Mouse (Mus musculus) CH12.LX (cell line): ENCODE results near the gene Anp32b. TPM values are rescaled to one million over a fixed set of nuclear protein-coding genes. Genes with fewer than 3 reads are reported as not detected.

Experiments used
- DNase-seq: peaks from one replicate; pipeline ENCODE4 v3.0.0-alpha.2; 2013; ENCODE audit errors: extremely low read depth
- H3K27ac ChIP-seq: 2 replicates; pipeline ENCODE4 v1.5.1; 2012; ENCODE audit warnings: low read depth, mild to moderate bottlenecking, control low read depth, moderate library complexity; ENCODE audit not compliant: insufficient read depth
- H3K27me3 ChIP-seq: replicated peaks from 2 replicates; pipeline ENCODE3; 2012; ENCODE audit warnings: inconsistent platforms
- H3K36me3 ChIP-seq, 2 experiments: replicated peaks in 1 of 2; 2 replicates each; pipeline versions ENCODE3 to v1.6.1; 2012; ENCODE audit warnings: inconsistent platforms in 1 of 2, low read length in 1 of 2, mild to moderate bottlenecking in 1 of 2, mixed read lengths in 1 of 2, moderate library complexity in 1 of 2; ENCODE audit not compliant: control insufficient read depth in 1 of 2, insufficient read depth in 1 of 2
- H3K4me1 ChIP-seq, 2 experiments: 2 replicates each; pipeline ENCODE4 v1.6.1; 2012; ENCODE audit warnings: inconsistent platforms in 1 of 2, moderate library complexity in 1 of 2; ENCODE audit not compliant: insufficient read depth in 2 of 2, control insufficient read depth in 1 of 2
- H3K4me2 ChIP-seq: 2 replicates; pipeline ENCODE4 v1.6.1; 2012; ENCODE audit warnings: low read depth, mild to moderate bottlenecking, control low read depth; ENCODE audit not compliant: poor library complexity, insufficient read depth, severe bottlenecking
- H3K4me3 ChIP-seq, 3 experiments: fragments of 150-350 bp in 1 of 3; sonication (generic) in 1 of 3; replicated peaks in 1 of 3; 2 replicates each; pipeline versions ENCODE3 to v1.5.1; 2011 to 2012; ENCODE audit warnings: low read depth in 2 of 3, low read length in 2 of 3, mild to moderate bottlenecking in 2 of 3, moderate library complexity in 2 of 3, control low read depth in 1 of 3, improper control_type of control experiment in 1 of 3, inconsistent platforms in 1 of 3, mixed read lengths in 1 of 3; ENCODE audit not compliant: poor library complexity in 1 of 3
- H3K79me2 ChIP-seq: replicated peaks from 2 replicates; pipeline ENCODE4 v1.6.1; 2012; ENCODE audit warnings: mild to moderate bottlenecking, moderate library complexity; ENCODE audit not compliant: control insufficient read depth, poor library complexity, insufficient read depth, severe bottlenecking; ENCODE audit errors: extremely low read depth
- H3K9ac ChIP-seq: 2 replicates; pipeline ENCODE4 v1.6.1; 2012; ENCODE audit warnings: low read depth, mild to moderate bottlenecking, control low read depth, moderate library complexity; ENCODE audit not compliant: insufficient read depth
- H3K9me3 ChIP-seq: replicated peaks from 2 replicates; pipeline ENCODE3; 2012; ENCODE audit warnings: low read length, inconsistent platforms, mixed read lengths
- BHLHE40 ChIP-seq: IDR thresholded peaks from 2 replicates; pipeline ENCODE4 v1.6.1; 2011; ENCODE audit warnings: mild to moderate bottlenecking, low read depth, low read length, improper control_type of control experiment
- CHD1 ChIP-seq: IDR thresholded peaks from 2 replicates; pipeline ENCODE4 v1.6.1; 2012; ENCODE audit warnings: low read depth, low read length, improper control_type of control experiment, inconsistent platforms
- CTCF ChIP-seq, 2 experiments: IDR thresholded peaks in 1 of 2; conservative IDR thresholded peaks in 1 of 2; 2 replicates each; pipeline ENCODE4 v1.5.1; 2011 to 2012; ENCODE audit warnings: low read depth in 2 of 2, low read length in 2 of 2, improper control_type of control experiment in 1 of 2, inconsistent platforms in 1 of 2, mild to moderate bottlenecking in 1 of 2, moderate library complexity in 1 of 2
- ELF1 ChIP-seq: IDR thresholded peaks from 2 replicates; pipeline ENCODE4 v1.6.1; 2014; ENCODE audit warnings: low read depth, mild to moderate bottlenecking, inconsistent platforms, low read length, improper control_type of control experiment
- EP300 ChIP-seq: IDR thresholded peaks from 2 replicates; pipeline ENCODE4 v1.6.1; 2011; ENCODE audit warnings: low read length, improper control_type of control experiment
- ETS1 ChIP-seq: conservative IDR thresholded peaks from 2 replicates; pipeline ENCODE4 v1.6.1; 2012; ENCODE audit warnings: low read depth, mild to moderate bottlenecking, inconsistent platforms, low read length, improper control_type of control experiment, moderate library complexity
- HCFC1 ChIP-seq: IDR thresholded peaks from 2 replicates; pipeline ENCODE4 v1.6.1; 2012; ENCODE audit warnings: low read depth, mild to moderate bottlenecking, inconsistent platforms, low read length, improper control_type of control experiment
- KAT2A ChIP-seq: IDR thresholded peaks from 2 replicates; pipeline ENCODE4 v1.6.1; 2012; ENCODE audit warnings: low read length, improper control_type of control experiment, inconsistent platforms; ENCODE audit not compliant: insufficient replicate concordance
- MAX ChIP-seq: IDR thresholded peaks from 2 replicates; pipeline ENCODE4 v1.6.1; 2011; ENCODE audit warnings: low read length, improper control_type of control experiment
- MYC ChIP-seq: IDR thresholded peaks from 2 replicates; pipeline ENCODE4 v1.6.1; 2011; ENCODE audit warnings: low read depth, mild to moderate bottlenecking, improper control_type of control experiment, low read length
- NELFE ChIP-seq: IDR thresholded peaks from 2 replicates; pipeline ENCODE4 v1.6.1; 2011; ENCODE audit warnings: low read depth, low read length, improper control_type of control experiment
- NRF1 ChIP-seq: IDR thresholded peaks from 2 replicates; pipeline ENCODE4 v1.6.1; 2014; ENCODE audit warnings: low read depth, mild to moderate bottlenecking, inconsistent platforms, low read length, improper control_type of control experiment, moderate library complexity
- POLR2A ChIP-seq: IDR thresholded peaks from 2 replicates; pipeline ENCODE4 v1.6.1; 2011; ENCODE audit warnings: low read depth, mild to moderate bottlenecking, improper control_type of control experiment, low read length
- POLR2AphosphoS2 ChIP-seq: IDR thresholded peaks from 2 replicates; pipeline ENCODE4 v1.6.1; 2011; ENCODE audit warnings: low read depth, low read length, improper control_type of control experiment
- RAD21 ChIP-seq: IDR thresholded peaks from 2 replicates; pipeline ENCODE4 v1.6.1; 2011; ENCODE audit warnings: low read depth, mild to moderate bottlenecking, low read length, improper control_type of control experiment, moderate library complexity
- RCOR1 ChIP-seq: conservative IDR thresholded peaks from 2 replicates; pipeline ENCODE4 v1.6.1; 2012; ENCODE audit warnings: low read depth, mild to moderate bottlenecking, inconsistent platforms, low read length, improper control_type of control experiment
- SIN3A ChIP-seq: IDR thresholded peaks from 2 replicates; pipeline ENCODE4 v1.6.1; 2012; ENCODE audit warnings: low read length, improper control_type of control experiment, inconsistent platforms
- TCF12 ChIP-seq: IDR thresholded peaks from 2 replicates; pipeline ENCODE4 v1.6.1; 2014; ENCODE audit warnings: low read depth, mild to moderate bottlenecking, inconsistent platforms, low read length, improper control_type of control experiment
- ZKSCAN1 ChIP-seq: IDR thresholded peaks from 2 replicates; pipeline ENCODE4 v1.6.1; 2012; ENCODE audit warnings: low read depth, inconsistent platforms, low read length, improper control_type of control experiment, borderline replicate concordance
- ZMIZ1 ChIP-seq: IDR thresholded peaks from 2 replicates; pipeline ENCODE4 v1.6.1; 2012; ENCODE audit warnings: low read depth, mild to moderate bottlenecking, inconsistent platforms, low read length, improper control_type of control experiment
- ZNF384 ChIP-seq: IDR thresholded peaks from 2 replicates; pipeline ENCODE4 v1.6.1; 2012; ENCODE audit warnings: low read depth, low read length, improper control_type of control experiment, inconsistent platforms
- dilution Hi-C: fragments of 300-500 bp; cut with MboI; formaldehyde crosslinking; loops from 2 replicates; pipeline ENCODE4 v1.14.3; 2020; ENCODE audit warnings: low sequenced_read_pairs; ENCODE audit not compliant: extremely low pct_unique_long_range_greater_than_20kb, extremely low pct_ligation_motif_present
- in situ Hi-C: fragments of 300-500 bp; cut with MboI; formaldehyde crosslinking; loops from 3 replicates; pipeline ENCODE4 v1.14.3; 2019; ENCODE audit warnings: low sequenced_read_pairs, low pct_ligation_motif_present, low pct_unique_long_range_greater_than_20kb, mixed read lengths
- polyA plus RNA-seq: library from polyadenylated mRNA; unstranded; fragments of >175 nt; gene quantifications from 2 replicates; pipeline ENCODE4 v1.2.1, GENCODE M21; 2012; ENCODE audit warnings: low read depth; ENCODE audit not compliant: insufficient read length
- total RNA-seq, 2 experiments: library from RNA; depleted of rRNA; stranded (reverse); fragments of 300-350 nt in 1 of 2; fragments of >200 nt in 1 of 2; gene quantifications; 2 replicates each; pipeline ENCODE4 v1.2.3; 2012 to 2014

Gene Anp32b
- total and polyA plus RNA-seq, 3 experiments = 29.4 to 864 (median 37.5) TPM

- H3K36me3 ChIP-seq = no peaks in the 10 kb centered on the region
These were observed 5.3 kb upstream of the Anp32b start for GRCm38 (mm10) chr4:46445237-46445945.

GRCm38 (mm10) chr4:46447461-46447860 lies 3.2 kb upstream of the Anp32b start:
- Histone ChIP-seq H3K4me1 (peaks cover 5 to 24% of the 10 kb centered on the region in 2 experiments; a peak in 3 of 4 replicates), H3K27me3 (no peaks in the 10 kb centered on the region), H3K36me3 (no peaks in the 10 kb centered on the region), H3K79me2 (peaks cover 8% of the 10 kb centered on the region), H3K9me3 (no peaks in the 10 kb centered on the region), H3K9ac (no peak overlapping the region), H3K4me2 (no peak overlapping the region), H3K4me3 (no peak overlapping the region), H3K27ac (no peak overlapping the region)
- in situ Hi-C loops = loop anchor here (5.0 kb wide), 1 partner anchor 55 kb away; no protein-coding TSS in a partner anchor
- DNase-seq = no peak
- TF ChIP-seq SIN3A = no peak
- no peak for TF ChIP-seq HCFC1
- TF ChIP-seq EP300 = no peak
- TF ChIP-seq ZKSCAN1 = no peak
- no peak for TF ChIP-seq POLR2AphosphoS2
- no peak for TF ChIP-seq NELFE
- no peak for TF ChIP-seq CHD1
- TF ChIP-seq ZNF384 = no peak
- TF ChIP-seq NRF1 = no peak
- TF ChIP-seq MYC = no peak
- no peak for TF ChIP-seq ETS1
- TF ChIP-seq POLR2A = no peak
- dilution Hi-C loops = no loop called here

More at GRCm38 (mm10) chr4:46445237-46445945, 5.3 kb upstream of the Anp32b start:
- Histone ChIP-seq H3K4me3 (no peak overlapping the region), H3K79me2 (no peaks in the 10 kb centered on the region), H3K4me2 (no peak overlapping the region), H3K9ac (no peak overlapping the region), H3K27me3 (no peaks in the 10 kb centered on the region), H3K4me1 (peaks cover 5 to 24% of the 10 kb centered on the region in 2 experiments; a peak in 3 of 4 replicates), H3K27ac (no peak overlapping the region), H3K9me3 (no peaks in the 10 kb centered on the region)
- TF ChIP-seq EP300 (no peak), MYC (no peak), RCOR1 (no peak), TCF12 (no peak), CTCF (conservative IDR thresholded peaks at IDR 0.05 in 1 of 2, IDR thresholded peaks at IDR 0.05 in 1 of 2; ENCODE audit: low read depth in 2 of 2, low read length in 2 of 2) (no peak), MAX (no peak), RAD21 (no peak), ZKSCAN1 (no peak), POLR2A (no peak), CHD1 (no peak), ZNF384 (no peak), KAT2A (no peak), NELFE (no peak), SIN3A (no peak), ZMIZ1 (no peak), NRF1 (no peak), BHLHE40 (no peak), ELF1 (no peak), ETS1 (no peak)
- in situ Hi-C loops = loop anchor here (5.0 kb wide), 1 partner anchor 53 kb away; no protein-coding TSS in a partner anchor
- DNase-seq = no peak
- dilution Hi-C loops = no loop called here
